Mouse (Mus musculus) cerebellum, postnatal 14 days (tissue): Measurements from ENCODE around the gene Amdhd1.

Source experiments
- DNase-seq, 2 experiments: peaks; one replicate each; pipeline ENCODE4 v3.0.0; 2021; ENCODE audit warnings: mixed read lengths in 2 of 2

Amdhd1 gene

GRCm38 (mm10) chr10:93538818-93539217, 1.0 kb downstream of the Amdhd1 start:
- no peak for DNase-seq

GRCm38 (mm10) chr10:93538287-93538686, 1.5 kb downstream of the Amdhd1 start:
- DNase-seq, result no peak

- DNase-seq, result no peak
Measured at GRCm38 (mm10) chr10:93525329-93525728, 14.5 kb downstream of the Amdhd1 start.

DNA sequence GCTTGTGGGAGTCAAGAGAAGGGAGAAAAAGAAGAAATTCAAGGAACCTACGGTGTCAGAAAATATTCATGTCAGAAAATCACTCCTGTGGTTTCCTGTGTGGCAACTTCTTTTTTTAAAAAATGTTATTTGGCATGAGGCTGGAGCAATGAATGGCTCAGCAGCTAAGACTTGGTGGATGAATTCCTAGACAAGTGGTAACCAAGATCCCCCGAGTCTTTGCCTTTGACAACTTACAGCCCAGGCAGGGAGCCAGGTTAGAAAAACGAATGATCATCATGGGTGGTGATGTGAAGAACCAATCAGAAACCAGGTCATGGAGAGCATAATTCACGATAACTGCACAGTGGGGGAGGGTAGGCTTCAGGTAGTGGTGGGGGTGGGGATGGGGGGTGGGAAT, 18.8 kb downstream of the Amdhd1 start:
- no peak for DNase-seq

GRCm38 (mm10) chr10:93519756-93520155, 20.1 kb downstream of the Amdhd1 start:
- DNase-seq, result peak; percentile 71 to 74

- no peak for DNase-seq
Measured at GRCm38 (mm10) chr10:93519159-93519558, 20.7 kb downstream of the Amdhd1 start.

GRCm38 (mm10) chr10:93518620-93519019, 21.2 kb downstream of the Amdhd1 start:
- no peak for DNase-seq

GRCm38 (mm10) chr10:93518186-93518585, 21.6 kb downstream of the Amdhd1 start:
- no peak for DNase-seq

DNA sequence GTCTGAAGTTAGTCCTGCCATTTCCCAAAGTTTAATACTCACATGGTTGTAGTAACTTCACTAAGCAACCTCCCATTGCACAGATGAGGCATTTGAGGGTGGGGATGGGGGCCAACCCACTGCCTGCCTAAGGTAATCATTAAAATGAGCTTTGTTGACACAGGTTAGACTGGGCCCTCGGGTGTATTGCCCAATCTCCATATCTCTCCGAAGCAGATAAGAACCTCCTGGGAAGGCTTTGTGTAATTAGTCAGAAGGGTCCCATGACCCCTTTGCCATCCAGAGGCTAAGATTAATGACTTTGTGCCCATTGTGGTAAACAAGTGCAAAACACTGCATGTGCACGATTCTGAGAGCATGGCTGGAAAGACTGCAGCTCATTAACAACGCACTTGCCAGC, 22.1 kb downstream of the Amdhd1 start:
- no peak for DNase-seq

DNA sequence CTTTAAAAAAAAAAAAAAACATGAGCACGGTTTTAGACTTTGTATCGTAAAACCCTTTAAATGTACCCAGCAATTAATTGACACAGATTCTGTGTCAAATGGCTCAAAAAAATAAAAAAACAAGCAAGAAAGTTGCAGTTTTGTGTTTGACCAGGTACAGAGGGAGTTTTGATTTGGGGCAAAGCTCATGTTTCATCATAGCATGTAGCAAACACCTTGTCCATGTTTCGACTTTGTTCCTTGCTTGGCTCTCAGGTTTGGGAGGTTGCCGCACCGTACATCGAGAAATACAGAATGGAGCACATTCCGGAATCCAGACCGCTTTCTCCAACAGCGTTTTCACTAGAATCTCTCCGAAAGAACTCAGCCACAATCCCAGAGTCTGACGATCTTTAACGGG, 23.9 kb downstream of the Amdhd1 start:
- no peak for DNase-seq

DNA sequence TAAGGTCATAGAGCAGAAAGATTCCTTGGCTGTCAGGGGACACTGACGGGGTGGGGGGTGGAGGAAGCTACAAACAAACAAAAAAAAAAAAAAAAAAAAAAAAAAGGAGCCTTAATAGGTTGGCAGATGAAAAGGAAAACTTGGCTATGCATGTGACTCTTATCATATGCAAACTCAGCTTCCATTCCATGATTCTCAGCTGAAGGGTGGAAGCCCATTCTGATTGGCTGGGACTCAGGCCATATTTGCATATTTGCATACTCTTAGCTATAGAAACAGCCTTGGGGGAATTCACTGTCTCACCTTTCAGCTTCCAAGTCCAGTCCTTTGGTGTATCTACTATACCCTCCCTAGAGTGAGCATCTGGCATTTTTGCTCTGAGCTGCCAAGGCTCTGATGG, 24.4 kb downstream of the Amdhd1 start:
- DNase-seq, result peak; percentile 15 to 24

GRCm38 (mm10) chr10:93509532-93510153, 30.2 kb downstream of the Amdhd1 start:
- no peak for DNase-seq

GRCm38 (mm10) chr10:93508383-93508970, 31.4 kb downstream of the Amdhd1 start:
- no peak for DNase-seq

GRCm38 (mm10) chr10:93501346-93501745, 38.5 kb downstream of the Amdhd1 start:
- DNase-seq, result no peak

- no peak for DNase-seq
Measured at GRCm38 (mm10) chr10:93500864-93501263, 39.0 kb downstream of the Amdhd1 start.

DNA sequence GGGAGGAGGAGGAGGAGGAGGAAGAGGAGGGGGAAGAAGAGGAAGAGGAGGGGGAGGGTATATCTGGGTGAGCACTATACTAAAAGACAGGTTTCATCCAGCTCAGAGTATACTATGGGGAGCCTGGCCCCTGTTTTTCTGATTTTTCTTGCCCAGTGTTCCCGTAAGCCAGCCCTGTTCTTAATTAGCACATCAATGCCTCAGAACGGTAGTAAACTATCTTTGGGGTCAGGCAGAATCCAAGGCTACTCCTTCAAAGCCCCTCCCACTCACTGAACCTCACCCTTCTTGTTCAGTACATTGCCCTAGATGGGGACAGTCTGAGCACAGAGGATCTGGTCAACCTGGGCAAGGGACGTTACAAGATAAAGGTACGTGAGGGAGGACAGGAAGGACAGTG, 49.4 kb downstream of the Amdhd1 start:
- no peak for DNase-seq

DNA sequence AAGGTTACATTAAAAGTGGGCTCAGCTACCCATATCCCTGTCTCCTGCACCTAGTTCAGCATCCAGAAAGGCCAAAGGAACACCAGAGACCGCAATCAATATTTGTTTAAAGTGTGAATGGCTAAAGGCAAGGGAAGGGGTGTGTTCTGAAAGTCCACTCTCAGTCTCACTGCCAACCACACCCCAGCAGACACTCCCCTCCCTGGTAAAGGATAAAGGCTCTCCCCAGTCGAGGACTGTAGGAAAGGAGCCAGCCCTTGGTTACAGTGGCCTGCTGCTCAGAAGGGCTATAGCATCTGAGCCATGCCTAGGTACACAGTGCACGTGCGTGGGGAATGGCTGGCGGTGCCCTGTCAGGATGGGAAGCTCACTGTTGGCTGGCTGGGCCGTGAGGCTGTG, 51.0 kb downstream of the Amdhd1 start:
- no peak for DNase-seq

DNA sequence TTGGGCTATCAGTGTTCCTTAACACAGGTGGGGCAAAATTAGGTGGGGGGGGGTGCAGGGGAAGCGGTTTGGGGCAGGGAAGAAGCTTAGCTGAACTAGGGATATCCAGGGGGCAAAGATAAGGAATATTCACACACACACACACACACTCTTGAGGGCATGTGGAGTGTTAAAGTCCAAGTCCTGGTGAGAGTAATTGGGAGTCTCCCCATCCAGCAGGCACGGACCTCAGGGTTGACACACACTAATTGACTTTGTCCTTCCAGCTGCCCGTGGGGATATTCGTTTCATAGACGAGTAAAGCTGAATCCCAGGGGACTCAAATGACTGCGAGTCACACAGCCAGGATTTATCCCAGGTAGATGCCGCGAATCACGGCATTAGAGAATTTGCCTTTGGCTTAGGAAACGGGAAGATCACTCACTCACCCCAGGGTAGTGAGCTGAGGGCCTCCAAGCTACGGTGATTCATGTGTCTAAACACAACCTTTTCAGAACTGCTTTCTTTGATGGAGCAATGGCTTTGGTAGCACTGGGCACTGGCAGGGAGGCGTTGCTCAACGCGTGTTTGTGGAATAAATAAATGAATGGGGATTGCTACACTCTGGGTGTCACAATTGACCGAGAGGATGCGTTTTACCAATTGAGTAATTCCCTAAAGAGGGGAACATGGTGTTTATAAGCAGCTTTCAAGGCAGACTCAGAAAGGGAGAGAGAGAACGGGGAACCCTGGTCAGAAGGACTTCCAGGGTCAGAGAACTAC, 51.6 kb downstream of the Amdhd1 start, which contains the start of gene Hal:
Gene Hal (plus strand): TSS at position 703 of the 762 bp plus-strand sequence.
- DNase-seq, result no peak

- DNase-seq, result peak; percentile 67 to 75
Measured at GRCm38 (mm10) chr10:93486622-93487021, 53.2 kb downstream of the Amdhd1 start.

DNA sequence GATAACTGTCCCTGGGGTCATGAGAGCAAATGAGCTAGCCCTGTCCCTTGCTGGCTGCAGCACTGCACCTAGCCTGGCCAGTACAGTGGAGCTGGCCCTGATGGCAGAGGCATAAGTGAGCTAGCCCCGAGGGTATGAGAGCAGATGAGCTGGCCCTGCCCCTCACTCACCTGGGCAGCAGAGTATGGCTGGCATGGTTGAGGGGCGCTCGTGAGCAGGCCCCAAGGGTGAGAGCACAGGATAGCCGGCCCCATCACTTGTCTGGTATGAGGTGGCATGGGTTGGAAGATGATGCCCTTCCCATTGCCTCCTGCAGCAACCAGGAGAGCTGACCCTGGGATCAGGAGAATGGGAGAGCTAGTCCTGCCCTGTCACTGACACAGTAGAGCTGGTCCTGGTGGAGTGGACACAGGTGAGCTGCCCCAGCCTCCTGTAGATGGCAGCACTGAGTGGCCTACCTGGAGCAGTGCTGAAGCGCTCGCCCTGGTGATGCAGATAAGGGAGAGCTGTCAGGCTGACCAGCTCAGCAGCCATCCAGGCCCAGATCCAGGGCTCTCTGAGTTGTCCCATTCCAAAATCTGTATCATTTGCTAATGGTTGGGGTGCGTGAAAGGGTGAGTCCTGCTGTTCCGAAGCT, 54.7 kb downstream of the Amdhd1 start:
- peak; percentile 79 to 87 for DNase-seq

DNA sequence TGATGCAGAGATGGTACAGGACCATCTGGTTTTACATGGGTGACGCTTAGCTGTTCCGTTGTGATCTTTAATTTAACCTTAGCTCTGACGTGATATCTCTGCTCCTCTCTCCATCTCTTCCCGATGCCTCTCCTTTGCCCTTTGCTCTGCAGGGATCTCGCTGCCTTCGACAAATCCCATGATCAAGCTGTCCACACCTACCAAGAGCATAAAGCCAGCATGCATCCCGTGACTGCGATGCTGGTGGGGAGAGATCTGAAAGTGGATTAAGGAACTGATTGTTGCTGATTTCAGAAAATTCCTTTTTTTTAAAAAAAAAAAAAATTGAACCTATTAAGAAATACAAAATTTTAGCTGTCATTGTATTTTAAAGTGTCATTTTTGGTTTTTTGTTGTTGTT, 55.3 kb downstream of the Amdhd1 start:
- DNase-seq, result no peak
